Mouse (Mus musculus): ENCODE data around the gene U2af1l4.

Gene U2af1l4

GRCm38 (mm10) chr7:30610043-30610442 lies 46.9 kb downstream of the U2af1l4 start:
- DNase-seq (ENCODE audit: low spot score): no peak

DNA sequence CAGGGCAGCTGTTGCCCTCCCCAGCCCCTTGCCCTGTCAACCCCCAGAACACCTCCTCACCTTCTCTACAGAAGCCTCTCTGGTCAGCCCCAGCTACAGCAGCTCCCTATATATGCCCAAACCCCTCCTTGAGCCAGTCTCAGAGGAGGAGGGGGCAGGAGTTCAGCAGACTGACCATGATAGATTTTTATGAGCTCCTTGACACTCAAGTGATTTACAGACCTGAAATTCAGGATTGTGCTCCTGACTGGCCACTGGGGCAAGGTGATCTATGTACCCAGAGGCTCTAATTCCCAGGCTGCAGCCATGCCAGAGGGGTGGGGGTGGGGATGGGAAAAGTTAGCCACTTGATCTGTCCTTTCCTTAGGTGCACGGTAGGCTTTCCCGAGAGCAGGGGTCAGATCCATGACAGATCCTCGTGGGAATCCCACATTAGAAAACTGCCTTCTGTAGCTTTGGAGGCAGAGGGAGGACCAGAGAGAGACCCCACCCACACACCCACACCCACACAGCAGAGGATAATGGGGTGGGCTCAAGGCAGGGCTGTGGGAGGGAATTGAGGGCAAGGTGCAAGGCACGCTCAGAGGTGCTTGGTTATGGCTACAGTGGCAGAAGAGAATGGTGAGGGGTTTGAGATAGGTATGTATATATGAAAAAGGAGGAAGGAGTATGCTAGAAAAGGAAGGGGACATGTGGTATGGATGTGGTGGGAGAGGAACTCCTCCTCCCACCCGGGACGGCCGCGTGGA lies 49.7 kb downstream of the U2af1l4 start, which contains the start of gene Upk1a:
Upk1a (minus strand) TSS at position 194 of the 749 bp plus-strand sequence.
- DNase-seq (ENCODE audit: low spot score): no peak

GRCm38 (mm10) chr7:30613529-30614112 lies 50.5 kb downstream of the U2af1l4 start:
- DNase-seq (ENCODE audit: low spot score): no peak

DNA sequence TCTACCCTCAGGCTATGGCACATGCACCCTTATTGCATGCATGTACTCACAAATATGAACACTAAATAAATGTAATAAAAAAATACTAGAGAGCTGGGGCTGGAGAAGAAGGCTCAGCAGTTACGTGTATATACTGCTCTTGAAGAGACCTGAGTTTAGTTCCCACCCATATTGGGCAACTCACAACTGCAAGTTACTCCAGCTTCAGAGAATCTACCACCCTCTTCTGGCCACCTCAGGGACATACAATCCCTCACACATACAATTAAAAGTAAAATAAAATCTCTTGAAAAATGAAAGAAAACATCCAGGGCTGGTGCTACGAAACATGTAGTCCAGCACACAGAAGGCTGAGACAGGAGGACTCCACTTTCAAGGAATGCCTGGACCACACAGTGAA lies 51.4 kb downstream of the U2af1l4 start:
- no peak for DNase-seq (ENCODE audit: low spot score)
